Mouse (Mus musculus) forebrain, embryonic 12.5 days (tissue): ENCODE results near the gene Myrip. TPM values are rescaled to one million over a fixed set of nuclear protein-coding genes. Genes with fewer than 3 reads are reported as not detected.

Source experiments
- ATAC-seq: fragments of 200-750 bp; cut with Nextera tagmentation; 2 replicates; pipeline ENCODE4 v1.8.0; 2017; ENCODE audit warnings: moderate TSS enrichment; ENCODE audit not compliant: low FRiP score
- H3K27ac ChIP-seq: fragments of 300-500 bp; sonication (generic); 2 replicates; pipeline ENCODE4 v1.5.1; 2016; ENCODE audit warnings: mild to moderate bottlenecking
- H3K27me3 ChIP-seq: fragments of 300-500 bp; sonication (generic); 2 replicates; pipeline ENCODE4 v1.6.1; 2016; ENCODE audit warnings: mild to moderate bottlenecking
- H3K36me3 ChIP-seq: fragments of 300-500 bp; sonication (generic); replicated peaks from 2 replicates; pipeline ENCODE4 v1.6.1; 2016; ENCODE audit warnings: mild to moderate bottlenecking
- H3K4me1 ChIP-seq: fragments of 300-500 bp; sonication (generic); 2 replicates; pipeline ENCODE4 v1.6.1; 2016
- H3K4me2 ChIP-seq: fragments of 300-500 bp; sonication (generic); 2 replicates; pipeline ENCODE4 v1.6.1; 2016; ENCODE audit warnings: mild to moderate bottlenecking, moderate library complexity
- H3K4me3 ChIP-seq: fragments of 300-500 bp; sonication (generic); replicated peaks from 2 replicates; pipeline ENCODE4 v1.5.1; 2016; ENCODE audit warnings: mild to moderate bottlenecking
- H3K9ac ChIP-seq: fragments of 300-500 bp; sonication (generic); 2 replicates; pipeline ENCODE4 v1.6.1; 2016; ENCODE audit warnings: mild to moderate bottlenecking
- H3K9me3 ChIP-seq: fragments of 300-500 bp; sonication (generic); 2 replicates; pipeline ENCODE4 v1.6.1; 2016
- WGBS: fragments of 180-500 bp; shearing (Covaris S2); methylation state at CpG from one replicate; pipeline ENCODE4 v1.1.7; 2016; 5-methylcytosine and 5-hydroxymethylcytosine counted together
- polyA plus RNA-seq: library from polyadenylated mRNA; unstranded; fragments of >200 nt; fragmentation: Nextera tagmentation; extraction: Ambion mirVana; gene quantifications from 2 replicates; pipeline ENCODE4 v1.2.1, GENCODE M21; 2016

Gene Myrip
- polyA plus RNA-seq, 1 experiment from 2014 or later: 0.96 TPM

DNA sequence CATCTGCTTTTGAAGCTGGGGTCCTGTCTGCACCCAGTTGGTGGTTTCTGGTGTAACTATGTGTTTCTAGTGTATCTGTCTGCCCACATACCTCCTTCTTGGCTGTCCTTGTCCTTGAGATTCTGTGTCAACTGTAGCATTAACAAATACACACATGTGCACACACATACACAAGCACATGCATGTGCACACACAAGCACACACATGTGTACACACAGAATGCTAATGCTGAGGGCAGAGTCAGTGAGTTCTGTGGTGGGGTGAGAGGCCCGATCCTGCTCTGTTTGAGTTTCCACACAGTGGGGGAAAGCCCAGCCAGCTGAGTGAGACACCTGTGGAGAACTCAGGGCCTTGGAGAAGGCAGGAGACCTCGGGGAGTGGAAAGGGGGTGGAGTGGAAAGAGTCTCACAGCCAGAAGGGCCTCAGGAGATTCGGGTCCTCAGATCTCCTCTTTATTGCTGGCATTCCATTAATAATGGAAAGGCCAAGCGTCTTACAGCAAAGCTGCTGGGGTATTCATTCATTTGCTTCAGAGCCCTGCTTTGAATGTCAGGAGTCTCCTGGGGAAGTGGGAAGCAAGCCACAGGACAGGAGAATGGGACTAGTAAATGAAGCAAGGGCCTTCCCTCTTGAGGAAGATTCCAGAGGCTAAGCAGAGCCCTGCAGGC, 41.9 kb downstream of the Myrip start:
- Histone ChIP-seq H3K4me3 (no peak overlapping the region), H3K4me1 (peaks cover 24% of the 10 kb centered on the region), H3K4me2 (no peak overlapping the region), H3K36me3 (no peaks in the 10 kb centered on the region), H3K27me3 (no peaks in the 10 kb centered on the region), H3K9ac (no peak overlapping the region), H3K27ac (peak overlapping the region; percentile 38; the same call in 1 of the 2 replicates), H3K9me3 (no peaks in the 10 kb centered on the region)
- ATAC-seq: no peak
- 33% methylated on average over 4 of the region's 4 CpGs for WGBS

DNA sequence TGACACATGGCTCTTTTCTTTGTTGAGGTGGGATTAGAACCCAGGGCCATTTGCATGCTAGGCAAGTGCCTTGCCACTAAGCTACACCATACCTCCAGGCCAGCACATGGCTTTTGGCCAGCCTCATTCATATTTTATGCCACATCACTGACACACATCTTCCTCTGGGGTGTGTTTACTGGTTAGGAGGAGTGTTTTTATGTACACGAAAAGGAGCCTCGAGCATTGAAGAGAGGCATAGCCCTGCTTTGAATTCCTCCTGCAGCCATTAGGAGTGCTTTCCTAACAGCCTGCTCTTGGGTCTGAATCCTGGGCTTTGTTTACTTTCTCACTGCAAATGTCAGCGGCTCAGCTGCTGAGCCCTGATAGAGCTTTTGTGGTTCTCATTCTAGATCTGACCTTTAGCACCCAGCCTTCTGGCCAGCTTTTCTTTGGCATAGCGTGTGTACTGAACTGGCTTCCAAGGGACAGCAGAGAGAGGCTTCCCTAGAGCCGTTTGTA, 44.4 kb downstream of the Myrip start:
- peak; percentile 31; the same call in 1 of the 2 replicates for ATAC-seq
- Histone ChIP-seq H3K27ac (peak overlapping the region; percentile 43), H3K27me3 (no peaks in the 10 kb centered on the region), H3K4me1 (peaks cover 34% of the 10 kb centered on the region), H3K9me3 (no peaks in the 10 kb centered on the region), H3K4me2 (no peak overlapping the region), H3K36me3 (no peaks in the 10 kb centered on the region), H3K9ac (no peak overlapping the region), H3K4me3 (no peak overlapping the region)
- 36% methylated on average over 5 of the region's 5 CpGs for WGBS

DNA sequence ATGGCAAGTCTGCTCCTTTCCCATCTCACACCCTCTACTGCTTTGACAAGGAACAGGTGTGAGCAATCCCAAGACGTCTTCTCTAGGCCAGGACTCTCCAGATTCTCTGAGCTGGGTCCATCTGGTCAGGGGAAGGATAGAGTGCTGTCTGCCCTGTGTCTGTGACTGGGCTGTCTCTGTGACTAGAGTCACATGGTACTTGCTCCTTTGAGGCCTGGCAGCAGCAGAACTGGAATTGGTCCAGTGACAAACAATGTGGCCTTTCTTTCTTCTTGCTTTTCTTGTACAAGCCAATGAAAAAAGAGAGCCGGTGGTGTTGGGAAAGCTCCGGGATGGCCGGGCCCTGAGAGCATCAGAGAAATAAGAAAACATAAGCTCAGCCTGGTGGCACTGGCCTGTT, 47.8 kb downstream of the Myrip start:
- peaks cover 22% of the 10 kb centered on the region for H3K4me1 ChIP-seq
- no peak overlapping the region for H3K9ac ChIP-seq
- H3K4me2 ChIP-seq: no peak overlapping the region
- no peaks in the 10 kb centered on the region for H3K9me3 ChIP-seq
- H3K36me3 ChIP-seq: no peaks in the 10 kb centered on the region
- no peak overlapping the region for H3K4me3 ChIP-seq
- H3K27me3 ChIP-seq: no peaks in the 10 kb centered on the region
- 49% methylated on average over 4 of the region's 4 CpGs for WGBS
- peak; percentile 58; the same call in 1 of the 2 replicates for ATAC-seq
- H3K27ac ChIP-seq: peak overlapping the region; percentile 42; the same call in 1 of the 2 replicates

DNA sequence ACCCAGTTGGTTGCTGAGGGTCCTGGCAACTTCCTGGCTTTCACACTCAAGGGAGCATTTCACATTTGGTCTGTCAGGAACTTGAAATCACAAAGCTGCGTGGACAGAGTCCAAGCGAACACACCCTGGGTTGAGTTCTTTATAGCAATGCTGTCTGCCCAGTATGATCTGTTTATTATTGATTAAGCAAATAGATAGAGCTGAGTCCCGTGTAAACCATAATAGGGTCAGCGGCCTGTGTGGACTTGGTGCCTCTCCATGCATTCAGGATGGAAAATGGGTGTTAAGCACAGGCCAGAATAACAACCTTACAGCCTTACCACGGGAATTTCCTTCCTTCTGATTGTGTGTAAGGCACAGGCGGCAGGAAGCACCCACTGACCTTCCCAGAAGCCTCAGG, 49.0 kb downstream of the Myrip start:
- Histone ChIP-seq H3K9me3 (no peaks in the 10 kb centered on the region), H3K27ac (no peak overlapping the region), H3K9ac (no peak overlapping the region), H3K4me2 (no peak overlapping the region), H3K27me3 (no peaks in the 10 kb centered on the region), H3K4me3 (no peak overlapping the region), H3K36me3 (no peaks in the 10 kb centered on the region), H3K4me1 (peaks cover 20% of the 10 kb centered on the region)
- WGBS: 77% methylated on average over 6 of the region's 6 CpGs
- ATAC-seq: no peak

DNA sequence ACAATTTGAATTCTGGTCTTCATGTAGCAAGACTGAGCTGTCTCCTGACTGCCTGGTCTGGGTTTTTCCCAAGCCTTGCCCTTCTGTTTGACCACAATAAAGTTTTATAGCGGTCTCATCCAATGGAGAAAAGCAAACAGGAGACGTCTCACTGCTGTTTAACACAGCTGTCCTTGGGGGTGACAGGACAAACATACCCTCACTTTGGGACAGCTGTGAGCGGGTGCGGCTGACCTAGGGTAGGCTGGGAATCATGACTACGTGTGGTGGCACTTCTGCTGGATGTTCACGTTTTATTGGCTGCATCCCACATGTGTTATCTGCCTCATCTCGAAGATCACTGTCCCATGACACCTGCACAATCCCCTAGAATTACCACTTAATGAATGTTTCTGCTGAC, 49.7 kb downstream of the Myrip start:
- no peak overlapping the region for H3K4me3 ChIP-seq
- H3K9ac ChIP-seq: no peak overlapping the region
- H3K36me3 ChIP-seq: no peaks in the 10 kb centered on the region
- H3K27me3 ChIP-seq: no peaks in the 10 kb centered on the region
- H3K9me3 ChIP-seq: no peaks in the 10 kb centered on the region
- no peak overlapping the region for H3K4me2 ChIP-seq
- H3K27ac ChIP-seq: no peak overlapping the region
- no peak for ATAC-seq
- H3K4me1 ChIP-seq: peaks cover 12% of the 10 kb centered on the region
- WGBS: 83% methylated on average over 7 of the region's 7 CpGs

DNA sequence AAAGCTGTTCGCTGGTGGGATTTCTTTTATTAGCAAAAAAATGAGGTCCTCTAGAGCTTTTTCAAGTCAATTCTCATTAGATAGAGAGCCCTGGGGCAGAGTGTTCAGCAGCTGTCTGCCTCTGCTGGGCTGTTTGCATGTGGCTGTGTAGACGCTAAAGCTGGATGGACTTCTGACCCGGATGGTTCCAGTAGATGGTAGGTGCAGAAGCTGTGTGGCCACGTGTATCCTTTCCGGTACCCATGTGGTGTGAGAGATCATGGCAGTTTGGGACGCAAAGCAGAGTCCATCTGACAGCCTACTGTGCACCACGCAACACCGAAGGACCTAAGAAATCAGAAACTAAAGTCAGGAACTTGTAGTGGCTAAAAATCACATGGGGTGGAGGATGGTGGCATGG, 50.2 kb downstream of the Myrip start:
- H3K4me2 ChIP-seq: no peak overlapping the region
- ATAC-seq: no peak
- H3K9ac ChIP-seq: no peak overlapping the region
- no peaks in the 10 kb centered on the region for H3K27me3 ChIP-seq
- H3K4me1 ChIP-seq: peaks cover 10% of the 10 kb centered on the region
- no peaks in the 10 kb centered on the region for H3K9me3 ChIP-seq
- no peaks in the 10 kb centered on the region for H3K36me3 ChIP-seq
- H3K4me3 ChIP-seq: no peak overlapping the region
- H3K27ac ChIP-seq: no peak overlapping the region
- WGBS: 88% methylated on average over 8 of the region's 8 CpGs

DNA sequence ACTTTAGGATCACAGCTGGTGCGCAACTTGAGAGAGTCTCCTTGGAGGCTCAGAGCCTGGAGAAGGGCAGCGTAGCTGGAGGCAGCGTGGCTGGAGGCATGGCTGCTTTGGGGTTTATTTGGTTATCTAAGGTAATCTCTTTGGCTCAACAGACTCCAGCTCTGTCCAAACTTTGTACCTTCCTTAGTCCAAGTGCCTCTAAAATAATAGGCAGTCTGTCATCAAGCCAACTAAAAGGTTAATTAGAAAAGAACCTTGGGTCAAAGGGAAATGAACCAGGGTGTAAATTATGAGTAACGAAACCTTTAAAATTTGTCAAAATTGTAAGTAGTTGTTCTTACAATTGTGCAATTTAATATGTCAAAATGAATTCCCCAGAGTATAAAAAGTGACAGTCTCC, 51.7 kb downstream of the Myrip start:
- Histone ChIP-seq H3K27ac (no peak overlapping the region), H3K9ac (no peak overlapping the region)
- no peak for ATAC-seq

DNA sequence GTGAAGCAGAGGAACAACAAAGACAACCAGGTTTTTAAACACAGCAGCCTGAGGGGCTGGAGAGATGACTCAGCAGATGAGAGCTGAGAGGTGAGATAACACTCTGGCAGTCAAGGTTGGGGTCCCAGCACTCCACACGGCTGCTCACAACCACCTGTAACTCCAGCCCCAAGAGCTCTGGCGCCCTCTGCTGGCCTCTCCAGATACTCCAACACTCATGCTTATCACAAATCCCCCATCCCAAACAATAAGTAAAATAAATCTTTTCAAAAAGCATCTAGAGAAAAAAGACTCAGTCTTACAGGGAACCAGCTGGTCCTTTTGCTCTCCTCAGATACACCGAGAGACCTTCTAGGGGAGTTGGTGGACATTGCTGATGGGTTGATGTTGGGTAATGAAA, 52.7 kb downstream of the Myrip start:
- no peaks in the 10 kb centered on the region for H3K9me3 ChIP-seq
- H3K4me1 ChIP-seq: peaks cover 7% of the 10 kb centered on the region
- no peak overlapping the region for H3K27ac ChIP-seq
- no peak overlapping the region for H3K4me3 ChIP-seq
- ATAC-seq: no peak
- H3K27me3 ChIP-seq: no peaks in the 10 kb centered on the region
- WGBS: 76% methylated on average over 3 of the region's 3 CpGs
- no peak overlapping the region for H3K4me2 ChIP-seq
- no peaks in the 10 kb centered on the region for H3K36me3 ChIP-seq
- no peak overlapping the region for H3K9ac ChIP-seq

More for the DNA sequence above, 51.7 kb downstream of the Myrip start:
- H3K36me3 ChIP-seq: no peaks in the 10 kb centered on the region
- H3K4me3 ChIP-seq: no peak overlapping the region
- H3K4me1 ChIP-seq: peaks cover 10% of the 10 kb centered on the region
- no peak overlapping the region for H3K4me2 ChIP-seq
- no peaks in the 10 kb centered on the region for H3K27me3 ChIP-seq
- H3K9me3 ChIP-seq: no peaks in the 10 kb centered on the region
- 89% methylated on average over 4 of the region's 4 CpGs for WGBS

DNA sequence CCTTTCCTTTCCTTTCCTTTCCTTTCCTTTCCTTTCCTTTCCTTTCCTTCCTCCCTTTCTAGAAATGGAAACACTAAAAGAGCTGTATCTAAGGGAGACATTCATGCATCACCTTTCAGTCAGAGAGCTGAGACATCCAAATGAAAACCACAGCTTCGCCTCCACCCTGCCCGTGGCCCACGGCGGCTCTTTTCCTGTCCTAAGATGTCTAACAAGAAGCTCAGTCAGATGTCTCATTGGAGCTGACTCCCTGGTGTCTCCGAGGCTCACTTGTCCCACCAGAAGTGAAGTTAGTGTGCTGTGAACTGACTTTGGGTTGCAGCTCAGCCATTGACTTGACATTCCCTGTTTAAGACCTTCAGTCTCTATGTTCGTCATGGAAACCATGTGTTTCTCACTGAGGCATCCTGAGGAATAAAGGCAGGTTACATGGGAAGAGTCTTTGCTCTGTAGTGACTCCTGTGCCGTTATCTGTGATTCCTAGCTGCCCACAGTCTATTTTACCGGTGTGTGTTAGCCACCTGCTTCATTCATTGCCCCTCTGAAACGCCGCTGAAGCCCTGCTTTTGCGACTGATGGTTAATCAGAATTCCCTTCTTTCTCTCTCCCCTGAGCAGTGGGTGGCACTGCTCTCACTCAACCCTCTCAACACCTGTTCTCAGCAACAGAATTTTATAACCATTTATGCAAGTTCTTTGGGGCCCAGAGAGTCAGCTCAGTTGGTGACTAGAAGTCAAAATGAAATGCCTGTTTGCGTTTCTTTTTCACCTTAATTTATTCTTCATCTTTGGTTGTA, 53.4 kb downstream of the Myrip start:
- H3K4me3 ChIP-seq: no peak overlapping the region
- no peaks in the 10 kb centered on the region for H3K36me3 ChIP-seq
- no peak overlapping the region for H3K4me2 ChIP-seq
- H3K9ac ChIP-seq: no peak overlapping the region
- peaks cover 2% of the 10 kb centered on the region; the same call in 1 of the 2 replicates for H3K4me1 ChIP-seq
- WGBS: 89% methylated on average over 12 of the region's 12 CpGs
- no peak overlapping the region for H3K27ac ChIP-seq
- no peaks in the 10 kb centered on the region for H3K9me3 ChIP-seq
- H3K27me3 ChIP-seq: no peaks in the 10 kb centered on the region
- no peak for ATAC-seq

DNA sequence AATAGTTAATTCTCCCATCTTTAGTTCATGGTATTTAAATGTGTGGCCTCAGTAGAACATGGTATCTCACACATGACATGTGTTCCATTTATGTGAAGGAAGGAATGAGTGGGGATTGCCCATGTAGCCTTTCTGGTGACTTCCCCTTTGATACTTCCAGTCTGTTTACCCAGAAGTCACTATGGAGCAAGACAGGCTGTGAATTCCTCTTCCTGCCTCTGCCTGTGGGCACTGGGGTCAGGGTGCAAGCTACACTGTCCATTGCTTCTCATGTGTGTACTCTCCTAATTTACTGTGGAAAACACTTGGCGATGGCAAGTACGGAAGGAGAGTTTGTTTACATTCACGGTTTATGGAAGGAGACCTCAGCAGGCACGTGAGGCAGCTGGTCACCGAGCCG, 55.2 kb downstream of the Myrip start:
- no peaks in the 10 kb centered on the region for H3K27me3 ChIP-seq
- no peak overlapping the region for H3K27ac ChIP-seq
- no peak for ATAC-seq
- no peak overlapping the region for H3K4me2 ChIP-seq
- H3K4me1 ChIP-seq: no peaks in the 10 kb centered on the region
- H3K9ac ChIP-seq: no peak overlapping the region
- 95% methylated on average over 6 of the region's 6 CpGs for WGBS
- no peak overlapping the region for H3K4me3 ChIP-seq
- H3K36me3 ChIP-seq: no peaks in the 10 kb centered on the region
- no peaks in the 10 kb centered on the region for H3K9me3 ChIP-seq

DNA sequence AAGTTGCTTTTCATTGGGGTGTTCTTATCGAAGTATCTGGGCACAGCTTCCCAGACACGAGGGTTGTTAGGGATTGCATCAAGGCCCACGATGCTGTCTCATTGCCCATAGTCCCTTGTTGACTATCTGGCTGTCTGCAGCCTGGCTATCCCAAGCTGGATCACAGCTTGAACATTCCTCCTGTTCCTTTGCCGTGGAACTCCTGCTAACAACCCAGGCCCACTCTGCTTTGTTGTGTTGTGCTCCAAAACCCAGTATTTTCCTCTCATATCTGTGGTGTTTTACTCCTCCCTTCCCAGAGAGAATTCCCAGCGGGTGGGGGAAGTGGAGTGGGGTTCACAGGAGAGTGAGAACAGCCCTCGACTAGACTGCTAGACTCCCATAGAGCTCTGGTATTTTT, 56.7 kb downstream of the Myrip start:
- no peaks in the 10 kb centered on the region for H3K9me3 ChIP-seq
- H3K9ac ChIP-seq: no peak overlapping the region
- no peak overlapping the region for H3K4me3 ChIP-seq
- no peak overlapping the region for H3K27ac ChIP-seq
- H3K4me1 ChIP-seq: no peaks in the 10 kb centered on the region
- ATAC-seq: no peak
- H3K4me2 ChIP-seq: no peak overlapping the region
- no peaks in the 10 kb centered on the region for H3K36me3 ChIP-seq
- H3K27me3 ChIP-seq: no peaks in the 10 kb centered on the region
- 75% methylated on average over 6 of the region's 6 CpGs for WGBS

DNA sequence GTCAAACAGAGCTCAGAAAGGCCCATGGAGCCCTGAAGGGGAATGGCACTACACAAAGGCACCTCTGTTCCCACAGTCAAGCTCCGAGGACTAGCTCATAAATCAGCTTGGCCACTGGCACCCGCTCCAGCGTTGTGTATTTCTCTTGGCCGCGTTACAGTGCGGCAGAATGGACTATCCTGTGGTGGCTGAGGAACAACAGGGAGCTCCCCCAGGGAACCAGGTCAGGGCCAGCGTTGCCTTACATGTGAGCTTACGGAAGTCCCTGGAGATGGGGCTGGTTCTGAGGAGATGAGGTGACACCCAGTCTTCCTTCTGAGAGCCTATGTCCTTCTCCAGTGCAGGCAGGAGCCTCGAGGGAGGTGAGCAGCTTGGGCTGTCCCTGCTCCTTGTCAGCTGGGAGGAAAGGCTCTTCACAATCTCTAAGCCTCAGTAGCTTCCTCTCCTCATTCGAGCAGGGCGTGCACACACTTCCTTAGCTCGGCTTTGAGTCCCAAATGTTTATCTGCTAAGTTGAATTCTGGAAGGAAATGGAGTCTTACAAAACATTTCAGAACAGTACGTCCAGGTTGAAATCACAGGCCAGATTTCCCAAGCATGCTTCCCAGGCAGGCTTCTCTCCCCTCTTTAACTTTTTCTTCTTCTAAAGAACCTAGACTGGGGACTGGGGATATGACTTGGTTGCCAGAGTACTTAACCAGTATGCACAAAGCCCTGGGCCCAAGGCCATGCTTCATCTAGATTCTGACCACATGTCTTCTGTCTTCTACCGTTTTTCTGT, 59.3 kb downstream of the Myrip start:
- Histone ChIP-seq H3K4me3 (no peak overlapping the region), H3K9ac (no peak overlapping the region), H3K9me3 (no peaks in the 10 kb centered on the region), H3K4me1 (no peaks in the 10 kb centered on the region), H3K27ac (no peak overlapping the region), H3K27me3 (no peaks in the 10 kb centered on the region), H3K36me3 (no peaks in the 10 kb centered on the region), H3K4me2 (no peak overlapping the region)
- 82% methylated on average over 14 of the region's 14 CpGs for WGBS
- ATAC-seq: no peak
